Mouse (Mus musculus) liver, adult (tissue): ENCODE data around the gene Hmgb4.

Source experiments
- GATA4 ChIP-seq: IDR thresholded peaks from 2 replicates; pipeline ENCODE4 v1.6.1; 2014; ENCODE audit warnings: mild to moderate bottlenecking, low read length; ENCODE audit not compliant: insufficient replicate concordance

Gene Hmgb4

DNA sequence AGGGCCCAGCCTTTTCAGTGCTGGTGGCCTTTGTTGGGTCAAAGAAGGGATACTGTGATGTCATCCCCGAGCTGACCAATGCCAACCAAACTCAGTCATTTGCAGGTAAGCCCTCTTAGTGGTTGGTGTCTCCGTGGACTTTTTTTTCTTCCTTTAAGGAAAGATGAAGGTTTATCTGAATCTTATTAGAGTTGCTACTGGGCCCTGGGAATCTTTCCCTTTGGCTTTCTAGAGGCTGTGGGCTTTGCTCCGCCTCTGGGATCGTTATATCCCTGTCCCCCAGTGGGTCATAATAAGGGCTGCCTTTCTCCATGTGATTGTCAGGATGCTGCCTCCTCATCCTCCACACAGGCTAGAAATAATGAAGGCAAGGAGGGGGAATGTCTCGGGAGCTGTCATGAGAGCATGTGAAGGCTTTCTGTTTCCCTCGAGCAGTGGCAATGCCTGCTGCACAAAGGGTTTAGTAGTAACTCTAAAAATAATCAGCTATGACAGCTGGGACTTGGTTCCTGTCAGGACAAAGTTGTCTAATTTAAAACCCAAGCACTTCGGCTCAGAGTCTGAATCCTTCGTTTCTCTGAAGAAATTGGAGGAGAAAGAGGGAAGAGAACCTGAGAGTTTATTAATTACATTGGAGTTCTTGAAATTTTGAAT lies at the start of gene Hmgb4:
Gene Hmgb4, minus strand, starts transcription at position 51 of the 654 bp plus-strand sequence.
- no peak for TF ChIP-seq GATA4

DNA sequence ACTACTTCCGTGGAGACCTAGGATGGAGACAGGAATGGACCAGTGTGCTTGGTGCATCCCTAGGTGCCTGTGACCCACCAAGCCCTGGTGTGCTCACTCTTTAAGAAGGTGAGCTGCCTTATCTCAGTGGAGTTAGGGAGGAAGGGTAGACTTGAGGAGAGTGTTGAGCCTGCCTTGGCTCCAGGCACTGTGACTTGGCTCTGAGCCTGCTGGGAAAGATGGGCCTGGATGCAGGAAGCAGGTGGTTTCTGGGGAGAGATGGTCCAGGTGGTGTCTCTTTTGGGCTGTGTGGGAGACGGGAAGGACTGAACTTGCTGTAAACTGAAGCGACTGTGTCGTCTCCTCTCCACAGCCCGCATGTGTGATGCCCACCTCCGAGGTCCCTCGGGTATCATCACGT lies 45.3 kb upstream of the Hmgb4 start:
- TF ChIP-seq GATA4, result no peak

DNA sequence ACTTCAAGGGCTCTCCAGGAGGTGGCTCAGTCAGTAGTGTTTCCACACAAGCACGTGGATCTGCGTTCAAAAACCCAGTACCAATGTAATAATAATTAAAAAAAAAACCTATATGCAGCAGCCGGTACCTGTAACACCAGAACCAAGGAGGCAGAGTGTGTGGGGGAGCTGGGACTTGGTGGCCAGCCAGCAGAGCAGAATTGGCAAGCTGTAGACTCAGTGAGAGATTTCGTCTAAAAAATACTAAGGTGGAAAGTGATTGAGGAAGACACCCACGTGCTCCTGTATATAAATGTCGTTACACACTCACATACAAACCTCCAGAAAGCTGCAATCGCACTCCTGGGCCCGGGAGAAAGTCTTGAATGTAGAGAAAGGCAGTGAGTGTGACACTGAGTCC lies 43.3 kb upstream of the Hmgb4 start:
- TF ChIP-seq GATA4, result no peak

- TF ChIP-seq GATA4, result no peak
Measured at GRCm38 (mm10) chr4:128288095-128288494, 27.3 kb upstream of the Hmgb4 start.

- TF ChIP-seq GATA4, result no peak
Measured at GRCm38 (mm10) chr4:128285009-128285408, 24.3 kb upstream of the Hmgb4 start.

GRCm38 (mm10) chr4:128275586-128275985 lies 14.8 kb upstream of the Hmgb4 start:
- TF ChIP-seq GATA4, result no peak

GRCm38 (mm10) chr4:128275116-128275515 lies 14.4 kb upstream of the Hmgb4 start:
- TF ChIP-seq GATA4, result no peak

DNA sequence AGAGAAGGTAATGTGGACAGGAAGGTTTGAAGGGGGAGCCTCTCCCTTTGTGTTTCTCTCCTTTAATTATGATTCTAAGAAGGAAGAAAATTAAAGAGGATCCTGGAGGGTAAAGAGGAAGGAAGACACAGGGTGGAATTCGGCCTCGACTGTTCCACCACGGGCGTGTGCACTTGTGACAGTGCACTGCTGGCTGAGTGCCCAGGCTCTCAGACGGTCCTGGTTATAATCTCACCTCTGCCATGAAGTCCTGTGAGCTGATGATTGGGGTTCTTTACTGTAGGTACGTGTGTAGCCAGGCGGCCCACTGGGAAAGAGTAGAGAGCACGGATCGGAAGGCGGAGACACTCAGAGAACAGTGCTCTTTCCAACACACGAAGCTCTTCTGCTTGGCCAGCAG lies 12.4 kb upstream of the Hmgb4 start:
- TF ChIP-seq GATA4, result no peak

- no peak for TF ChIP-seq GATA4
Measured at GRCm38 (mm10) chr4:128272501-128272900, 11.7 kb upstream of the Hmgb4 start.

GRCm38 (mm10) chr4:128270931-128271330 lies 10.2 kb upstream of the Hmgb4 start:
- no peak for TF ChIP-seq GATA4

DNA sequence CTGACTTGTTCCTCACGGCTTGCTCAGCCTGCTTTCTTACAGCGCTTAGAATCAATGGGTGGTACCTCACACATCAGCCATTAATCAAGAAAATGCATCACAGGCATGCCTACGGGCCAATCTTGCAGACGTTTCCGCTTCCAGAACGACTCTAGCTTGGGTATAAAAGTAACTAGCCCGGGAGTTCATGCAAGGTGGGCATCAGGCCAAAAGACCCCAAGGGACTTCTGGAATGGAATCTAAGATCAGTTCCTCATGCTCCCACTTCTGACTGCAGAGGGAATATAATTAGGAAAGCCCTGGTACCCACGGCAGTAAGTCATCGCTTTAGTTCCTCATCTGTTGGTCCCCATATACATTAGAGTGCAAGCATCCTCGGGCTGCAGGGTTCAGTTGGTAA lies 9.4 kb upstream of the Hmgb4 start:
- TF ChIP-seq GATA4, result no peak

DNA sequence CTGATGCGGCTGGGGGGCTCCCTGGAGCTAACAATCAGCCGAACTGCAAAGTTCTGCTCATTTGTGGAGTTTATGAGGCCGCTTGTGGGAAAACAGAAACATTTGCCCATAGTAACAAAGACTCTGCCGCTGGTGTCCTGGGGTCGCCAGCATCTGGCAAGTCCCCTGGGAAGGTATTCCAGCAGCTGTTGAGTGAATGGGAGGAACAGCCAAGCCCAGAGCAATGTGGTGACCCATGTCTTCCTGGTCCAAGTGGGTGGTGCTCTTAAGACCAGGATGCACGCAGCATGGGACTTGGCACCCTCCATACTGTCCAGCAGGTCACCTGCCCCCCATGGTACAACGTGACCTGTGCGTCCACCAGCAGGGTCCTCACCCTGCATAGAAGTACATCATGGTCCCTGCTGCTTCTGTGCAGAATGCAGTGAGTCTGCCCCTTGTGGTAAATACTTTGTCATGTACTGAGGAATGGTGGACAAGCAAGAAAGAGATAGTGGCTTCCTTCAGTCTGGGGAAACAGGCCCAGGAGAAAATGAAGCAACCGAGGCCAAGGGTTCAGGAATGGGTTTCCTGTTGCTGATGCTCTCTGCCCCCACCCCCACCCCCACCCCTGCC lies 8.6 kb upstream of the Hmgb4 start:
- TF ChIP-seq GATA4, result no peak

DNA sequence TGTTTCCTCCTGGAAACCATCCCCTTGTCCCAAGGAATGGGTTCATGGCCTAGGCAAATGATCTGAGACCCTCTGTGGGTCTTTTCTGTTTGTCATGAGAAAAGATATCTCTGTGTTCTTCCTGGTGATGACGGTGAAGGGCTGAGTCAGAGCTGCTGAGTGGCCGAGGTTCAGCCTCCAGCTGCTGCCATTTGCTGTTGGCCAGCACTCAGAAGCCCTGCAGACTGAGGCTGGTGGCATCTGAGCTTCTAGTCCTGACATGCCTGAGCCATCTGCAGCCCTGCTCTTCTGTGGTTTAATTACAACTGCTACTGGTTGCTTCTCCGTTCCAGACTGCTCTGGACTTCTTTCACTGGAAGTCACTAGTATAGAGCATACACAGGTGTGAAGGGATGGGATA lies 4.6 kb upstream of the Hmgb4 start:
- no peak for TF ChIP-seq GATA4

DNA sequence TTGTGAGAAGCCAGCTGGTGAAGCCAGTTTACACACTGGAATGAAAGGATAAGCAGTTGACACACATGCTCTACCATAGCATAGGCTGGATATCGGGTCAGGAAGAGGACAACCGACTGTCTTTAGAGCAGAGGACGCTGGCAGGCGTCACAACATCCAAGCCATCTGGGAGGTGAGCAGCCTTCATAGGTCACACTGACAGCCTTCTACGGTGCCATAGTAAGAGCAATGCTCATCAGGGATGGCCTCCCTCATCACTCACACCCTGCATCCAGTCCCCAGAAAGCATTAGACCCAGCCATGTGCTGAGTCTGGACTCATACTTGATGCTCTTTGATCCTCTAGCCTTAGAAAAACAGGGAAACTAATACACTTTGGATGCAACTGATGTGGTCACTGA lies 3.7 kb upstream of the Hmgb4 start:
- no peak for TF ChIP-seq GATA4

DNA sequence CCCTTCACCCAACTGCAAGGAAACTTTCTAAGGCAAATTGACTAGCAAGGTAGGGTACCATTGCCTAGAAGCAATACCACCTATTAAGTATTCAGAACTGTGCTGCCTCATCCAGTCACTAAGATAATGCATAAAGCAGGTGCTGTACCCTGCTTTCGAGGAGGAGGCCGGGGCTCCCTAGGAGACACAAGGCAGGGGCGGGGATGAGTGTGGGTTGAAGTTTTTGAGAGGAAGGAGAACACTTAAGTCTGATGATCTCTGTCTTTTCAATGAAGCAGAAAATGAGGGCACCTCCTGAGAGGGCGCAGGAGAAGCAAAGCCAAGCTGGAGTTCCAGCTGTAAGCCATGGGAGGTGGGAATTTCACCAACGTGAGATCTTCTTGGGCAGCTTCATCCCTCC lies 1.5 kb downstream of the Hmgb4 start:
- no peak for TF ChIP-seq GATA4

DNA sequence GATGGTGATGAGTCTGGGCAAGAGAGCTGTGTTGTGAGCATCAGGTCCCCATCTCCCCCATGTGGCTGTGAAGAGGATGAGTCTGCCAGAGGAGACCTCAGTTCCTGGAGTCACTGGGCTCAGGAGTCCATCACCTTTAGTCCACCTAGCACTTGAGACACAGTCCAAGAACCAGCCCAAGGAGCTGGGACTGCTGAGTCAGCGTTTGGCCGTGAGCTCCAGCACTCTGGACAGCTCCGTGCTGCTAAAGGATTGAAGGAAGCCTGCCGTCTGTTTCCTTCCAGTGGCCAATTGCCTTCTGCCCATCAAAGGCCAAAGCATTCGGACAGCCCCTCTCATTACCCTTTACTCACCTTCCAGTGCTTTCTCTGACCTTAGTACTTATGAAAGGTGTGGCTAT lies 12.1 kb downstream of the Hmgb4 start:
- TF ChIP-seq GATA4, result no peak

DNA sequence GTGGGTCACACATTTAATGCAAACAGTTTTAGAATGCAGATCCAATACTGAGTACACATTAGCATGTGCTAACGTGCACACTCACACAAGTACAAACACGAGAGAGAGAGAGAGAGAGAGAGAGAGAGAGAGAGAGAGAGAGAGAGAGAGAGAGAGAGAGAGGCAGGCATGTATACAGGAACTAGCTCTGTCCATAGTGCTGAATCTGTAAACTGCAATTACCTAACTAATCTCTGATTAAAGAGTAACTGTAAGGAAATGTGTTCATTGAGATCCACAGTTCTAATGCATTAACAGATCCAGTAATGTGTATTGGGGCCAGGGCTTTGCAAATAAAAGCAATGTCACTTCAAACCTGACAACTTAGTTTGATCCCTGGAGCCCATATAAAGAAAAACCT lies 15.6 kb downstream of the Hmgb4 start:
- TF ChIP-seq GATA4, result no peak
